Mouse (Mus musculus) cerebellum, adult 11-12 months (tissue): ENCODE data around the gene Poll.

Source experiments
- DNase-seq: peaks from one replicate; pipeline ENCODE4 v3.0.0; 2022

Gene Poll

DNA sequence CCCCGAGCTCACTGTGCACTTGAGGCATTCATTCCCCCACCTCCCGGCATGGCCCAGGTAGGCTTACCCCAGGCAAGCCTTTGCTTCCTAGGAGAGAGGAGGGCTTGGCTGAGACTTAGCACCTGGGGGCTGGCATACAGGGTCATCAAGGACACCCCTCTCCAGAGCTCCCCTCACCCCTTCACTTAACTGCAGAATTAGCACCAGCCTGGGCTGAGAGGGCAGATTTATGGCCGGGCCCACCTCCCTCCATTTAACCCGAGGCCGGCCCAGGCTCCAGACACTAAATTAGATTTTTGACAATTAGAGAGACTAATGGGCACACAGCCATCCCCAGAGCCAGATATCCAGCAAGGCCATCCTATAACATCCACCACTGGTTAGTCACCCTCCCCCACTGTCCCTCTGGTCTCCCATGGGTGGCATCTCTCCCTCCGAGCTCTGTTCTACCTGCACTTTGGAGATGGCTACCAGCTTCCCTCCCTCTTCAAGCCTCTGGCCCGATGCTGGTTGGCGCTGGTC is 25.1 kb downstream of the Poll start:
- no peak for DNase-seq

DNA sequence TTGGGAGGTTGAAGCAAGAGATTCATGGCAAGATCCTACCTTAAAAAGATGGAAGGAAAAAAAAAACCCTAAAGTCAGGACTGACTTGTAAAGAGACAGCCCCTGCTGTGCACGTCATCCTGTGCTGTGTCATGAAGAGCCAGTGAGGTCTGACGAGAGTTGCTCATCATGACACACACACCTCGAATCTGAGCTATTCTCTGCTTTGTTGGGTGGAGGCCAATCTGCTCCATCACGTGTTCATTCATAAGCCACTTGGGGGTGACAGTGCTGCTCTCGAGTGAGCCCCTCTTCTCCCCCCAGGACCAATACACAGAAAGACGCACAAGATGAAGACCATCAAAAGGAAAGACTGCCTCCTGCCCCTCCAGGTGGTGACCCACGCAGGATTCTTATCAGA is 26.7 kb downstream of the Poll start:
- no peak for DNase-seq

- no peak for DNase-seq
These were observed 28.8 kb downstream of the Poll start for GRCm38 (mm10) chr19:45531554-45531953.

GRCm38 (mm10) chr19:45530200-45530995 is 29.9 kb downstream of the Poll start:
- DNase-seq, result no peak

DNA sequence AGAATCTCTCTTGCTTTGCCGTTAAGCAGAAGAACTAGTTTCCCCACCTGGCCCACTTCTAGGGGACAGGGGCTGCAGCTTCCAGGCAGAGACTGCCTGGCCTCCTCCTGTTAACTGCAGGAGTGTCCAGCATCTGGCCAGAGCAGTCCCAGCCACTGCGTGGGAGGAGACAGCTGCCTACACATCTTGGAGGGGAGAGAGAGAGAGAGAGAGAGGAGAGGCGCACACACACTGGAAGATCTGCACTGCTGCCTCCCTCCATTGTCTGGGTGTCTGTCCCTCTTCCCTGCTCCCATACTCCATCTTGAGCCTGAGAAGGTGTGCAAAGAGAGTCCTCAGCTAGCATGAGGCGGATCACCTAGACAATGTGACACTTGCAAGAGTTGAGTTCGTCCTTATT is 31.0 kb downstream of the Poll start:
- no peak for DNase-seq

DNA sequence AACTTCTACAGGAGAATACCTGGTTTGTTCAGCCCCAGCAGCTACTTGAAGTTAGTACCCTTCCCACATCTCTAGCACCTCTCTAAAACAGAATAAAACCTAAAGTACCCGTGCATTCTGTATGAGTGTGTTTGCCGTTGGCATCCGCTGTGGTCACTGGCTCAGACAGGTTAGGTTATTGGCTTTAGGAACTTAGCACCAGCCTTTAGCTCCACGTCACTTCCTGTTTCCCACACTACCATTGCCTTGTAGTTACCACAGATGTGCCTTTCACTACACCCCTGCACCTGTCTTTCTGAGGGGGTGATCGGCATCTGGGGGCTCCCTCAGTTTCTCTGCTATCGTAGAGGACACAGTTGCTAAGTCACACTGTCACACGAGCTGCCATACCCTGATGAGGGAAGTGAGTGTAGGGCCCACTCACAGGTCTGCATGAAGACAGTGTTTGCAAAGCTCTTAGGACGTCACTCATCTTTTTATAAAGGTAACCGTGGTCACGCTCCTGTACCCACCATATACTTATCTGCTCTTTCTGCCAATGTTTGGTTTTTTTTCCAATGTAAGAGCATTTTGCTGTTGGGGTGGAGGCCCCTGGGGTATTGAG is 32.3 kb downstream of the Poll start:
- DNase-seq, result no peak

DNA sequence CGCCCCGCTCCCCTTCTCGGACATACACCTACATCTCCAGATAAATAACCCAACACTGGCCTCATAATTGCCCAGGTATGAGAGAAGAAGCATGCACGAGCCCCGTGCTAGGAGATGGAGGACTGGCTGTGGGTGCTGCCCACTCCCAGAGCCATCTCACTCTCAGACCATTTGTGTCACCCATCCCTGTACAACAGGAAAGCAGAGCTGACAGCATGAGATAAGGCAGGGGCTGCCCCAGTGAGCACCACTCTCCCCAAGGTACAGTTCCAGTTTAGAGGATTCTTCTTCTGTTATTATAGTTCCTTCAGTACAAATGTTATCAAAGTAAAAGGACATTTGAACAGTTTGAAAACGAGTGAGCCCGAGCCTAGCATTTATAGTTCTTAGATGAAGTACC is 32.9 kb downstream of the Poll start:
- DNase-seq, result no peak

DNA sequence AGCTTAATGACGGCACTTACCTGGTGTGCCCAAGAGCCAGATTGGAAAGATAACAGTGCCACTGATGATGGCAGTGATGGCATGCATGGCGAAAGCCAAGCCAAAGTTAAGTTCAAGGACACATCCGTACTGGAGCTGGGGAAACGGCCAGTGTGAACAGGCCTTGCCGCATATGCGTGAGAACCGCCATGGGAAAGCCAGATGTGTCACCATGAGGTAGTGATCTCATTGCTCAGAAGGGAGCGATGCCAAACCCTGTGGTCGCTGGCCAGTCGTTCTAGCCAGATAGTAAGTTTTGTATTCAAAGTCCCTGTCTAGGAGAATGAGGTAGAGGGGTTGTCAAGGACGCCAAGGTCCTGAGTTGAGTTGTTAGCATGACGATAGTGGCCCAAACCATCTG is 44.1 kb downstream of the Poll start:
- no peak for DNase-seq

- no peak for DNase-seq
These were observed 45.0 kb downstream of the Poll start for GRCm38 (mm10) chr19:45515341-45515740.

DNA sequence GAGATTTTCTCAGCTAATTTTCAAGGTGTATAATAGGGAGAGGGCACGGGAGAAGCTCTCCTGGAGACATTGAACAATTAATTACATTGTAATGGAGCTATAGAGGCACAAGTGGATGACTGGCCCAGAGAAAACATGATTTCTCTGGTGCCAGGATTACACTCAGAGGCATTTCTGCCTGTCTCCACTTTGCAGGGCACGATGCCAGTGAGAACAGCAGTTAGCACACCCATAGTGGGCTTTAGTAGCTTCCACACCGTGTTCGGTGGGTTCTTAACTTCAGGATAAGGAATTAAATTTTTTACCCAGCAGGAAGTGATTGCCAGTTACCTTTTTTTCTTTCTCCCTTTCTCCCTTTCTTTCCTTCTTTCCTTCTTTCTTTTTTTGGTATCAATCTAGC is 48.9 kb downstream of the Poll start:
- no peak for DNase-seq

- no peak for DNase-seq
These were observed 49.7 kb downstream of the Poll start for GRCm38 (mm10) chr19:45510680-45511079.

- DNase-seq, result peak; percentile 71
These were observed 52.8 kb downstream of the Poll start for GRCm38 (mm10) chr19:45507531-45507930.

GRCm38 (mm10) chr19:45505446-45505845 is 54.9 kb downstream of the Poll start:
- no peak for DNase-seq
